Mouse (Mus musculus): ENCODE data around the gene Ahr. TPM values are rescaled to one million over a fixed set of nuclear protein-coding genes. Genes with fewer than 3 reads are reported as not detected.

Ahr gene
- polyA plus RNA-seq (2012; ENCODE audit: insufficient read depth, insufficient read length, missing spikeins): 1.7 and 2.9 TPM in 2 replicates

GRCm38 (mm10) chr12:35534754-35535236 is at the start of gene Ahr:
TSS of gene Ahr (minus strand) at chr12:35535038.
- Histone ChIP-seq H3K4me1 (ENCODE audit: control insufficient read depth, insufficient read depth, insufficient read length, low read length) (peaks cover 2% of the 10 kb centered on the region), H3K27ac (replicated peaks; ENCODE audit: low read depth, low read length) (peak within 1 kb of the TSS; percentile 31), H3K4me3 (ENCODE audit: insufficient read depth, low read depth, low read length) (peak within 1 kb of the TSS; percentile 99)

GRCm38 (mm10) chr12:35578826-35579225 is 44.0 kb upstream of the Ahr start:
- Histone ChIP-seq H3K27ac (replicated peaks; ENCODE audit: low read depth, low read length) (no peak overlapping the region), H3K4me1 (ENCODE audit: control insufficient read depth, insufficient read depth, insufficient read length, low read length) (no peaks in the 10 kb centered on the region), H3K4me3 (ENCODE audit: insufficient read depth, low read depth, low read length) (no peak overlapping the region)

- no peak overlapping the region for H3K27ac ChIP-seq (replicated peaks; ENCODE audit: low read depth, low read length)
- H3K4me3 ChIP-seq (ENCODE audit: insufficient read depth, low read depth, low read length): no peak overlapping the region
- H3K4me1 ChIP-seq (ENCODE audit: control insufficient read depth, insufficient read depth, insufficient read length, low read length): no peaks in the 10 kb centered on the region
These were observed 41.3 kb upstream of the Ahr start for GRCm38 (mm10) chr12:35576107-35576506.

DNA sequence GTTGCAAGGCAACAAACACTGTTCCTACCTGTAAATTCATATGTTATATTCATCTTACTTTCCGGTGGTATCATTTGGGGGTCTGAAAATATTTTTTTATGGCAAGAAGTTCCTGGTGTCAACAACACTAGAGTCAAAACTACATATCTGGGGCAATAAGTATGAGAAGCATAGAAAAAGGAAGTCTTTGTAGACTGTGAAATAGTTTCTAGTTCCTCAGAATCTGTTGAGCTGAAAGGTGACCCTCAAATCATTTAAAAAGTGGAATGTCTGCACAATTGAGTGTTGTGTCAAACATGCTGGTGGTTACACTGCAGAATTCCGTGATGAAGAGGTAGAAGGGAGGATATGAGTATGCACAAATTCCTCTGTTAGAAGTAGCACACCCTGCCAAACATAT is 38.9 kb upstream of the Ahr start:
- Histone ChIP-seq H3K4me1 (ENCODE audit: control insufficient read depth, insufficient read depth, insufficient read length, low read length) (no peaks in the 10 kb centered on the region), H3K4me3 (ENCODE audit: insufficient read depth, low read depth, low read length) (no peak overlapping the region), H3K27ac (replicated peaks; ENCODE audit: low read depth, low read length) (no peak overlapping the region)

DNA sequence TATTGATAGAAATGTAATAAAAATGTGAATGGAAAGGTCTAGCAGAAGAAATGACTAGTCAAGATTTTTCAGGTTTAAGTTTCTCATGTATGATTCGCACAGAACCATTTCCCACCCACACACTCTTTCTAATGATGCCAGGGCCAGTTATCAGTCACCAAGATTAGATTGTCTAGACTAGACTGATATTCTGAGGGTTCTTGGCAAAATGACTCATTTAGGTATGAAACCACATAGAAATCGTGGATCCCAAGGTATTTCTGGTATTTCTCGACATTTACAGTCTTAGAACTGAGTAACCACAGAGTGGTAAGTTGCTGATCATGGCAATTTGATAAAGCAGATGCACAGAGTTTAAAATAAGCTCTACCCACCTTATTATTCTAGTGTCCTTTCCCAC is 28.0 kb upstream of the Ahr start:
- H3K4me3 ChIP-seq (ENCODE audit: insufficient read depth, low read depth, low read length): no peak overlapping the region
- H3K4me1 ChIP-seq (ENCODE audit: control insufficient read depth, insufficient read depth, insufficient read length, low read length): no peaks in the 10 kb centered on the region
- no peak overlapping the region for H3K27ac ChIP-seq (replicated peaks; ENCODE audit: low read depth, low read length)

DNA sequence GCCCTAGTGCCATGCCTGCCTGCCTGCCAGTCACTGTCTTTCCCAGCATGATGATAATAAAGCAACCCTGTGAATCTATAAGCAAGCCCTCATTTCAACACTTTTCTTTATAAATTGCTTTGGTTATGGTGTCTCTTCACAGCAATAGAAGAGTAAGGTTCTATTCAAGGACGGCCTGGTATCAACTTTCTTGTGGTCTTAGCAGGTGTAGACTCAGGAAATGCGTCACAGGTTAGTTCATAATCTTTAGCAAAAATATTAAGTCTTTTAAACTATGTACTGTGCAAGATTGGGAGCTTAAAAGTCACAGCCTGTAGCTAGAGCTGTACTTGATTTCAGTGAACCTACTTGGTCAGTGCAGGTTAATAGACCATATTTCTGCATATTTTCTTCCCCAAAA is 24.0 kb upstream of the Ahr start:
- Histone ChIP-seq H3K4me3 (ENCODE audit: insufficient read depth, low read depth, low read length) (no peak overlapping the region), H3K4me1 (ENCODE audit: control insufficient read depth, insufficient read depth, insufficient read length, low read length) (peaks cover 3% of the 10 kb centered on the region; the same call in 1 of the 2 replicates), H3K27ac (replicated peaks; ENCODE audit: low read depth, low read length) (no peak overlapping the region)

DNA sequence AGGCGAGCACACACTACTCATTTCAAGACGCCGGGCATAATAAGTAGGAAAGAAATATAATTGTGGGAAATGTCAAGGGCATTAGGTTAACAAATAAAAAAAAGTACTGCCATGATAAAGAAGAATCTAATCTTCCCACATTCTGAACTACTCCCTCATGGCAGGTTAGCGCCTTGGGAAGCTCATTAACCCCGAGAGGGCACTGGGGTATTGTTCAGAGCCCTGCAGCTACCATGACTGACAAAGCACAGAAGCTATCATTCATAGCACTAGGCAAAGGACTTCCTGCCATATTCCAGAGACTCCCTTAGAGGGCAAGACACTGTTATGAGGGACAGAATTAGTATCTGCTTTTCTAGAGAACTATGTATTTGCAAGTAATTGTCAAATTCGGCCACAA is 21.1 kb upstream of the Ahr start:
- H3K27ac ChIP-seq (replicated peaks; ENCODE audit: low read depth, low read length): no peak overlapping the region
- no peak overlapping the region for H3K4me3 ChIP-seq (ENCODE audit: insufficient read depth, low read depth, low read length)

DNA sequence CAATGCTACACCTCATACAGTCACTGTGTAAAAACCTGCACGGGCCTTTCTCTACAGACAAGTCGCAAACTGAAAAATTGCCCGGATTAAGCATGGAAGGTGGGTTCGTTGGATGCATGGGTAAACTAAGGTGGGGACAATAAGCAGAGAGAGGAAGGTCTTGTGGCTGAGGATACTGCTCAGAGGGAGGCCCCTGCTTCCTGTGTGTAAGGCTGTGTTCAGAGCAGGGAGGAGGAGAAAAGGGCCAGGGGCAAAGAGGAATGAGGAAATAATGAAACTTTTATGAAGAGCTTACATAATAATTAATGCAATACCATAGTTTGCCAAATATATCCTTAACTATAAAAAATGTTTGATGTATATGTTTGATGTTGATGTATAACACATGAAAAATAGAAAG is 19.5 kb upstream of the Ahr start:
- H3K27ac ChIP-seq (replicated peaks; ENCODE audit: low read depth, low read length): no peak overlapping the region
- H3K4me1 ChIP-seq (ENCODE audit: control insufficient read depth, insufficient read depth, insufficient read length, low read length): peaks cover 3% of the 10 kb centered on the region; the same call in 1 of the 2 replicates
- no peak overlapping the region for H3K4me3 ChIP-seq (ENCODE audit: insufficient read depth, low read depth, low read length)

More for the DNA sequence above, 21.1 kb upstream of the Ahr start:
- peaks cover 3% of the 10 kb centered on the region; the same call in 1 of the 2 replicates for H3K4me1 ChIP-seq (ENCODE audit: control insufficient read depth, insufficient read depth, insufficient read length, low read length)

DNA sequence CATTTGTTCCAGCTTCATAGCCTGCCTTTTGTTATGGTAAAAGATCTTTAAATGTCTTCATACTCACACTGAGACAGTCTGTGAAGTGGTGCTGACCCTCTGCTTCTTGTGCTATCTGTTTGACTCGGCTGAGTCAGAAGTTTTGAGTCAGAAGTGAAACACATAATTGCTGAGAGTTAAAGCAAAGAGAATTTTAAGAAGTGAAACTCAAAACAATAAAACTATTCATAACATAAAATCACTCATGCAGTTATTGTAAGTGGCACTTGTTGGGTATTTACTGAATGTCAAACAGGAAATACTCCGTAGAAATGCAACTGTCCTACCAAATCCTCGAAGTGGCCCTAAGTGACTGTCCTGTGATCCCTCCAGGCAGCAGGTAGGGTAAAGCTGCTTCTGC is 18.3 kb upstream of the Ahr start:
- Histone ChIP-seq H3K4me3 (ENCODE audit: insufficient read depth, low read depth, low read length) (no peak overlapping the region), H3K4me1 (ENCODE audit: control insufficient read depth, insufficient read depth, insufficient read length, low read length) (peaks cover 3% of the 10 kb centered on the region; the same call in 1 of the 2 replicates), H3K27ac (replicated peaks; ENCODE audit: low read depth, low read length) (no peak overlapping the region)

DNA sequence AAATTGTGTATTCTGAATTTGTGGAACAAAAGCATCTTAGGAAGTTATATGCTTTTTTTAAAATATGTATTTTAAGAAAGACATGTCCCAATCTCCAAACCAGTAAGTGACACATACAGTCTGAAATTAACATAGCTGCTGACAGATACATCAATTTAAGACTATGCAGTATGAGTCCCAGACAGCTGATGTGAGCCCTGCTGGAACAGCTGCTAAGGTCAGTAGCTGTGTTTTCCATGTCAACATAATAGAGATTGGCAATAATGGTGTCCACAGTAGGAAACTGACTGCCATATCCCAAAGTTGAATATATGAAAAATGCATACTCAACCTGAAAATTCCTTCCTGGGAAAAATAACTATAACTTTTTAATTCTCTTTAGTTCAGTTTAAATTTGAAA is 15.5 kb upstream of the Ahr start:
- peaks cover 3% of the 10 kb centered on the region; the same call in 1 of the 2 replicates for H3K4me1 ChIP-seq (ENCODE audit: control insufficient read depth, insufficient read depth, insufficient read length, low read length)
- H3K27ac ChIP-seq (replicated peaks; ENCODE audit: low read depth, low read length): no peak overlapping the region
- no peak overlapping the region for H3K4me3 ChIP-seq (ENCODE audit: insufficient read depth, low read depth, low read length)

DNA sequence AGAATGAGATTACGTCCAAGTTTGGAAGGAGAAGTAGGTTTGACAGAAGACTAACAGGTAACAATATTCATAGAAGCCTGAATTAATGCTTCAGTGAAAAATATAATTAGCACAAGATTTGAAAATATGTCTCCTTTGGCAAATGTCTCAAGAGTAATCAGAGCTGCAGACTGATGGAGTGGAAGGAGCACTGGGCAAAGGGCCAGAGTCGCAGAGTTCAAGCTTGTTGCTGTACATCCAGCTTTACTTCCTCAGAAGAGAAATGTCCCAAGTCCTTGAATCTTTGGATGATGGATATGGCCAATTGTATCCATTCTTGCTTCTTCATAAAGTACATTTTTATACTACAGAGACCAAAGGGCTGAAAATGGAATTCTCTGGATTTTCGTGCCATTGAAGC is 8.0 kb upstream of the Ahr start:
- H3K27ac ChIP-seq (replicated peaks; ENCODE audit: low read depth, low read length): no peak overlapping the region
- no peaks in the 10 kb centered on the region for H3K4me1 ChIP-seq (ENCODE audit: control insufficient read depth, insufficient read depth, insufficient read length, low read length)
- H3K4me3 ChIP-seq (ENCODE audit: insufficient read depth, low read depth, low read length): no peak overlapping the region

DNA sequence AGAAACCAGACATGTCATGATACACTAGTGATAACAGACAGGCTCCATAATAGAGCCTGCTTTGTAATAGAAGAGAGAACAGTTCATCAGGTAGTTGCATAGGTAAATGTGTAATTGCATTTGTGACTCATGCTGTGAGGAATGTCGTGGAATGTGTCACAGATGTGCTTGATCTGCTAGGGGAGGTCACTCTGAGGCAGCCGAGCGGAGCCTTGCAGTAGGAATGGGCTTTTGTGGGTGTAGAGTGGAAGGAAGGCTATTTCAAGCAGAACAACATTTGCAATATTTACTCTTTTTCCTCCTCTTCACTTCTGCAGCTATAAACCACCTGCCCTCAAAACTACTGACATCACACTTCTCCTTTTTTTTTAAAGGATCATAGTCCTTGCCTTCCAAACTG is 4.0 kb upstream of the Ahr start:
- H3K4me1 ChIP-seq (ENCODE audit: control insufficient read depth, insufficient read depth, insufficient read length, low read length): no peaks in the 10 kb centered on the region
- H3K4me3 ChIP-seq (ENCODE audit: insufficient read depth, low read depth, low read length): no peak overlapping the region
- no peak overlapping the region for H3K27ac ChIP-seq (replicated peaks; ENCODE audit: low read depth, low read length)

DNA sequence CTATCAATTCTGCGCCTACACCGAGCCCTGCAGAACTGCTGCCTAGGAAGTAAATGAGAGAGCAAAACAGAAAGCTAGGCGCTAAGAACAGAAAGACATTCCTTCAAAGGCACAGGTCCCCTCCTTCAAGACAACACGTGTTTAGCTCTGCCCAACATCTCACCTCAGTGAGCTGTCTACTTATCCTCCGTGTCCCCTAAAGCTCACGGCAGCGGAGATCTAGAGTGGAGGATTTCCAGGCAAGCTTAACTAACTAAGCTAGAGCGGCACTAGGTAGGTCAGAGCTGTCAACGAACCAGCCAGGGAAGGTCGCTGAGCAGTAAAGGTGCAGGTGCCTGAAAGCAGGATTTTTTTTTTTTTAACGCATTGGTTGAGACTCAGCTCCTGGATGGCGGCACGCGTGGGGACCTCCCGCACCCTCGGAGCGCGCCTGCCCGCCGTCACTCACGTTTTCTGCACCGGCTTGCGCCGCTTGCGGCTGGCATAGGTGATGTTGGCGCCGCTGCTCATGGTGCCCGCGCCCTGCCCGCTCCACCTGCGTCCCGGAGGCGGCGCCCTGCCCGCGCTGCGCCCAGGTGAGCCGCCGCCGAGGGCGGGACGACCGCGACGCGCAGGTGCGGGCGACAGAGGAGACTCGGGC is 604 bp downstream of the Ahr start:
- H3K4me3 ChIP-seq (ENCODE audit: insufficient read depth, low read depth, low read length): peak overlapping the region; percentile 99
- H3K27ac ChIP-seq (replicated peaks; ENCODE audit: low read depth, low read length): peak overlapping the region; percentile 28
- H3K4me1 ChIP-seq (ENCODE audit: control insufficient read depth, insufficient read depth, insufficient read length, low read length): peaks cover 2% of the 10 kb centered on the region

GRCm38 (mm10) chr12:35533748-35534113 is 1.1 kb downstream of the Ahr start:
- Histone ChIP-seq H3K4me1 (ENCODE audit: control insufficient read depth, insufficient read depth, insufficient read length, low read length) (peaks cover 2% of the 10 kb centered on the region), H3K27ac (replicated peaks; ENCODE audit: low read depth, low read length) (peak overlapping the region; percentile 28), H3K4me3 (ENCODE audit: insufficient read depth, low read depth, low read length) (peak overlapping the region; percentile 99)

GRCm38 (mm10) chr12:35533133-35533532 is 1.7 kb downstream of the Ahr start:
- Histone ChIP-seq H3K4me1 (ENCODE audit: control insufficient read depth, insufficient read depth, insufficient read length, low read length) (peaks cover 2% of the 10 kb centered on the region), H3K27ac (replicated peaks; ENCODE audit: low read depth, low read length) (peak overlapping the region; percentile 65), H3K4me3 (ENCODE audit: insufficient read depth, low read depth, low read length) (peak overlapping the region; percentile 51; the same call in 1 of the 2 replicates)

- H3K4me1 ChIP-seq (ENCODE audit: control insufficient read depth, insufficient read depth, insufficient read length, low read length): peaks cover 11% of the 10 kb centered on the region
These were observed 2.7 kb downstream of the Ahr start for GRCm38 (mm10) chr12:35532151-35532550.

More at GRCm38 (mm10) chr12:35532151-35532550, 2.7 kb downstream of the Ahr start:
- H3K27ac ChIP-seq (replicated peaks; ENCODE audit: low read depth, low read length): 0 out of 2 replicates have a peak overlapping the region, but pooled peaks have one; percentile 8
- H3K4me3 ChIP-seq (ENCODE audit: insufficient read depth, low read depth, low read length): no peak overlapping the region

Measured in brown adipose tissue, adult 24 weeks (tissue).